Comparison of ENCODE assay signal across 8 mouse cellular contexts in the genomic region with DNA sequence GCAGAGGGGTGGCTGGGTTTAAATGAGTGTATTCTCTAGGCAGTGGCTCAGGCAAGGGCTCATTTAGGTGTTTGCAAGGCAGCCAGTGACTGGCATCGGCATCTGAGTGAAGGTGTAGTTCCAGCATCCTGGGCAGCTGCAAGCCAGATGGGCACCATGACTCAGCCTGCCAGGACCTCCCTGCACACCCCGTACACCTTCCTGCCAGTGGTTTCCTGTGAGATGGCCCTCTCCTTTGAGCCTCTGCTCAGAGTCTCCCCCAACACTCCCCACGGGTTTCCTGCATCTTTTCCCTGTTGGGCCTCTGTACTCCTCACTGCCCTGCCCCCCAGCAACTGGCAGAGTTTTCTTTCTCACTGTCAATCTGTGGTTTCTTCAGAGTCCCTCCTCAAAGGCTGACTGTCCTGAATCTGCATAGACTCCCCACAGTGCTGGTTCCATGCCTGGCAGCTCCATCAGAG. TPM values are rescaled to one million over a fixed set of nuclear protein-coding genes. Genes with fewer than 3 reads are reported as not detected.
A peak's percentile ranks its signal among the peaks of the same experiment; 100 is the strongest.
DNase-seq lines count a peak whose midpoint lies in the region; ATAC-seq lines count a peak whose summit lies in the region.
"Had no signal": no experiment of that assay in that cellular context is flagged by ENCODE, and none has a peak within 500 bp of the region (broad histone marks: within the 10 kb centered on the region; RNA-seq: fewer than 3 reads in every experiment).

No protein-coding gene starts in this region.

- no peaks in the 10 kb centered on the region for H3K27me3 ChIP-seq in embryonic facial prominence, embryonic 12.5 days
- H3K27me3 ChIP-seq in kidney, embryonic 14.5 days (ENCODE audit: control insufficient read depth, insufficient read depth, low read length), result no peaks in the 10 kb centered on the region

- H3K4me1 ChIP-seq in embryonic facial prominence, embryonic 12.5 days, result peaks cover 11% of the 10 kb centered on the region; the same call in 1 of the 2 replicates
- peaks cover 5% of the 10 kb centered on the region; the same call in 1 of the 2 replicates for H3K4me1 ChIP-seq in kidney, embryonic 14.5 days (ENCODE audit: control insufficient read depth, insufficient read depth, low read length)

- no peak overlapping the region for H3K4me3 ChIP-seq in embryonic facial prominence, embryonic 12.5 days
- no peak overlapping the region for H3K4me3 ChIP-seq in kidney, embryonic 14.5 days (ENCODE audit: low read length)

- no peak overlapping the region for H3K4me2 ChIP-seq in embryonic facial prominence, embryonic 12.5 days (replicated peaks)
- H3K4me2 ChIP-seq in kidney, embryonic 14.5 days (replicated peaks; ENCODE audit: low read depth, low read length), result no peak overlapping the region
- H3K4me2 ChIP-seq: midbrain, embryonic 11.5 days had no signal

- 32% methylated on average over 3 of the region's 3 CpGs for WGBS in embryonic facial prominence, embryonic 12.5 days
- 45% methylated on average over 3 of the region's 3 CpGs for WGBS in kidney, embryonic 14.5 days

- H3K9me3 ChIP-seq in embryonic facial prominence, embryonic 12.5 days, result no peaks in the 10 kb centered on the region
- H3K9me3 ChIP-seq in kidney, embryonic 14.5 days (ENCODE audit: control insufficient read depth, low read length), result no peaks in the 10 kb centered on the region

- no peak for ATAC-seq in embryonic facial prominence, embryonic 12.5 days (ENCODE audit: insufficient number of reproducible peaks, insufficient read depth, low FRiP score, low TSS enrichment)
- ATAC-seq in megakaryocyte, adult 5-6 weeks (ENCODE audit: poor library complexity, severe bottlenecking), result peak; percentile 62
- ATAC-seq in kidney, embryonic 14.5 days (ENCODE audit: low FRiP score, low TSS enrichment), result no peak

- H3K9ac ChIP-seq in embryonic facial prominence, embryonic 12.5 days, result no peak overlapping the region
- no peak overlapping the region for H3K9ac ChIP-seq in kidney, embryonic 14.5 days (ENCODE audit: low read depth, low read length)

- peak; percentile 45 to 64 for DNase-seq in left cerebral cortex, postnatal 25 days (ENCODE audit: low spot score in 2 of 2)
- no peak for DNase-seq in left cerebral cortex, adult 11 months (ENCODE audit: low spot score)
- peak; percentile 59 for DNase-seq in thymus, postnatal 25 days
- no peak for DNase-seq in layer of hippocampus, adult 18-20 months (ENCODE audit: low spot score in 2 of 2)

- 0 out of 2 replicates have a peak overlapping the region, but pooled peaks have one; percentile 30 for H3K27ac ChIP-seq in embryonic facial prominence, embryonic 12.5 days
- H3K27ac ChIP-seq in kidney, embryonic 14.5 days (ENCODE audit: low read depth, low read length), result no peak overlapping the region

- intact Hi-C loops in left cerebral cortex, postnatal 25 days (cut with DNase I), result no loop called here

- no peaks in the 10 kb centered on the region for H3K36me3 ChIP-seq in embryonic facial prominence, embryonic 12.5 days
- H3K36me3 ChIP-seq in kidney, embryonic 14.5 days (ENCODE audit: control insufficient read depth, insufficient read depth, low read length), result no peaks in the 10 kb centered on the region

RNA-seq across cellular contexts. Expression of a gene that starts 22.2 kb away (rescaled TPM):
- total RNA-seq in left cerebral cortex, postnatal 25 days (2021), result 1 to 10 TPM; 1.6 to 1.9 TPM
- polyA plus RNA-seq in embryonic facial prominence, embryonic 12.5 days (2016; fragmentation: Nextera tagmentation; extraction: Ambion mirVana), result 17.9 and 20.0 TPM in 2 replicates
- total RNA-seq in megakaryocyte, adult 5-6 weeks (2015), result not detected in 2 replicates
- total RNA-seq in megakaryocyte, adult 5-6 weeks (2017), result not detected in 2 replicates
- 10.9 and 11.0 TPM in 2 replicates for polyA plus RNA-seq in kidney, embryonic 14.5 days (2014; fragmentation: Nextera tagmentation; extraction: Ambion mirVana)
- 1 to 10 TPM; 2.6 to 2.9 TPM for total RNA-seq in layer of hippocampus, adult 18-20 months (2021)

RNA-seq across cellular contexts. Expression of a gene that starts 42.5 kb away (rescaled TPM):
- 10 to 100 TPM; 33.5 to 34.3 TPM for total RNA-seq in left cerebral cortex, postnatal 25 days (2021)
- 4.1 and 4.4 TPM in 2 replicates for polyA plus RNA-seq in embryonic facial prominence, embryonic 12.5 days (2016; fragmentation: Nextera tagmentation; extraction: Ambion mirVana)
- total RNA-seq in megakaryocyte, adult 5-6 weeks (2015), result 38.4 and 40.4 TPM in 2 replicates
- 40.1 and 42.2 TPM in 2 replicates for total RNA-seq in megakaryocyte, adult 5-6 weeks (2017)
- 7.2 and 9.6 TPM in 2 replicates for polyA plus RNA-seq in kidney, embryonic 14.5 days (2014; fragmentation: Nextera tagmentation; extraction: Ambion mirVana)
- 10 to 100 TPM; 38.6 to 40.1 TPM for total RNA-seq in layer of hippocampus, adult 18-20 months (2021)

Comparison
In these comparisons a context has a peak if more than half of its experiments do, and no peak if none do; other contexts are left out.
1. DNase-seq: peak in left cerebral cortex, postnatal 25 days (2 of 2) and thymus, postnatal 25 days (single experiment); none in left cerebral cortex, adult 11 months (single experiment) and layer of hippocampus, adult 18-20 months (0 of 2).